Mouse (Mus musculus): Measurements from ENCODE around the gene Golga3.

- TF ChIP-seq CTCF (IDR thresholded peaks at IDR 0.05; ENCODE audit: insufficient read depth, low read depth, low read length) (no peak), POLR2A (IDR thresholded peaks at IDR 0.05; ENCODE audit: insufficient read depth, low read depth, low read length) (no peak)
Measured at GRCm38 (mm10) chr5:110222757-110223156, 46.3 kb downstream of the Golga3 start.

Data from olfactory bulb, adult 2 months (tissue).